Mouse (Mus musculus) forebrain, embryonic 11.5 days (tissue): ENCODE results near the gene Fbxo8. TPM values are rescaled to one million over a fixed set of nuclear protein-coding genes. Genes with fewer than 3 reads are reported as not detected.

Experiments used
- ATAC-seq: fragments of 200-750 bp; cut with Nextera tagmentation; replicated peaks from 2 replicates; pipeline ENCODE4 v1.8.0; 2017; ENCODE audit warnings: moderate TSS enrichment; ENCODE audit not compliant: low FRiP score
- DNase-seq: peaks from one replicate; pipeline ENCODE4 v3.0.0-alpha.2; 2017; ENCODE audit warnings: low spot score
- H3K27ac ChIP-seq: fragments of 300-500 bp; sonication (generic); 2 replicates; pipeline ENCODE4 v1.5.1; 2014; ENCODE audit warnings: low read depth, low read length
- H3K27me3 ChIP-seq: fragments of 300-500 bp; sonication (generic); 2 replicates; pipeline ENCODE4 v1.6.1; 2014; ENCODE audit warnings: mild to moderate bottlenecking, low read length, mixed read lengths; ENCODE audit not compliant: control insufficient read depth, insufficient read depth
- H3K36me3 ChIP-seq: fragments of 300-500 bp; sonication (generic); 2 replicates; pipeline ENCODE4 v1.6.1; 2014; ENCODE audit warnings: mild to moderate bottlenecking, low read length, moderate library complexity, mixed read lengths; ENCODE audit not compliant: control insufficient read depth, insufficient read depth
- H3K4me1 ChIP-seq: fragments of 300-500 bp; sonication (generic); replicated peaks from 2 replicates; pipeline ENCODE4 v1.6.1; 2014; ENCODE audit warnings: low read length, mixed read lengths; ENCODE audit not compliant: control insufficient read depth, insufficient read depth
- H3K4me2 ChIP-seq: fragments of 300-500 bp; sonication (generic); 2 replicates; pipeline ENCODE4 v1.6.1; 2014; ENCODE audit warnings: low read depth, mild to moderate bottlenecking, low read length, moderate library complexity, mixed read lengths; ENCODE audit not compliant: severe bottlenecking
- H3K4me3 ChIP-seq: fragments of 300-500 bp; sonication (generic); 2 replicates; pipeline ENCODE4 v1.5.1; 2014; ENCODE audit warnings: low read depth, low read length
- H3K9ac ChIP-seq: fragments of 300-500 bp; sonication (generic); 2 replicates; pipeline ENCODE4 v1.6.1; 2014; ENCODE audit warnings: low read length
- H3K9me3 ChIP-seq: fragments of 300-500 bp; sonication (generic); 2 replicates; pipeline ENCODE4 v1.6.1; 2016; ENCODE audit warnings: low read length, mixed read lengths; ENCODE audit not compliant: control insufficient read depth
- WGBS: fragments of 180-500 bp; shearing (Covaris S2); extraction: QIAGEN DNeasy Blood & Tissue Kit; methylation state at CpG from one replicate; pipeline ENCODE4 v1.1.7; 2014; 5-methylcytosine and 5-hydroxymethylcytosine counted together
- polyA plus RNA-seq: library from polyadenylated mRNA; unstranded; fragments of >200 nt; fragmentation: Nextera tagmentation; extraction: Ambion mirVana; gene quantifications from 2 replicates; pipeline ENCODE4 v1.2.1, GENCODE M21; 2014

Gene Fbxo8
- polyA plus RNA-seq: 33.3 and 35.9 TPM in 2 replicates

DNA sequence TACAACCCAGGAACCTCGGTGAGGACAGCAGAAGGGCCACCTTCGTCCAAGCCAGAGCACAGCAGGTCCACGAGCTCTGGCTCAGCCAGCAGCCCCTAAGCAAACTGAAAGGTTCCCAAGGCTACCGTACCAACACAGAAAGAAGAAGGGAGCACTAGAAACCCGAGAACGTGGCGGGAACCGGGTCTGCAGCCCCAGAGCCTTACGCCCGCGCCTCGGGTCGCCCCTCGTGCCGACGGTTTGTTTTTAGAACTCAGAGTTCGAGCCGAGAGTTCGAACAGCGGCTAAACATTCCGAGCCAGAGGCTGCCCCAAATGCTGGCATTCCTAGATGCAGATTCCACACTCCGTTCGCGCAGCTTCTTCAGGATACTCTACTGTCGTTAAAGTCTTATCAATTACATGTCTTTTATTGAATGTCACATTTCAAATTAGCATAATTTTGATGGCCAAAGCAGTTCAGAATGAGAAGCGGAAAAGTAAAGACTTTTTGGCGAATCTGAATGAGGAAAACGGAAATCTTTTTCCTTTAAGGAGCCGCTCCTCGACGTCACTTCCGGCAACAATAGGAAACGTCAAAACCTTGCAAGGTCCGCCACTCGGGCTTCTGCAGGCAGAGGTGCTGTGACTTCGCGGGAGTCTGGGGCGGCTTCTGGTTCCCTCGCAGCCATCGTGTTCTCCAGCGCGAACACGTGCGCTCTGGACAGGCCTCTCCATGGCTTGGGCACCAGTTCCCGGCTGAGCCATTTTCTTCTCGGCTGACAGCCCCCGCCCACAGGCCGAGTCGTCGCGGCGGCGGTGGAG is at the start of gene Fbxo8, which contains the start of gene Cep44:
Gene Fbxo8 (plus strand): TSS at position 533 of the 803 bp plus-strand sequence.
Gene Cep44 (minus strand): TSS at position 490 of the 803 bp plus-strand sequence.
- Histone ChIP-seq H3K4me1 (no peaks in the 10 kb centered on the region), H3K9me3 (no peaks in the 10 kb centered on the region), H3K36me3 (no peaks in the 10 kb centered on the region; the same call in 1 of the 2 replicates), H3K27ac (no peak within 1 kb of the TSS), H3K27me3 (no peaks in the 10 kb centered on the region), H3K4me3 (peak within 1 kb of the TSS; percentile 62), H3K4me2 (peak within 1 kb of the TSS; percentile 60), H3K9ac (peak within 1 kb of the TSS; percentile 83)
- ATAC-seq (peak; percentile 94), DNase-seq (peak; percentile 86)
- under 1% methylated on average over 53 of the region's 53 CpGs for WGBS

- no peak for DNase-seq
- no peak overlapping the region for H3K4me3 ChIP-seq
- H3K27me3 ChIP-seq: no peaks in the 10 kb centered on the region
- H3K27ac ChIP-seq: no peak overlapping the region
- H3K9ac ChIP-seq: no peak overlapping the region
- no peaks in the 10 kb centered on the region for H3K4me1 ChIP-seq
- no peaks in the 10 kb centered on the region for H3K9me3 ChIP-seq
- no peak overlapping the region for H3K4me2 ChIP-seq
- no peaks in the 10 kb centered on the region for H3K36me3 ChIP-seq
- ATAC-seq: no peak
These were observed 49.0 kb upstream of the Fbxo8 start for GRCm38 (mm10) chr8:56501911-56502310.

- Histone ChIP-seq H3K9me3 (no peaks in the 10 kb centered on the region), H3K4me1 (no peaks in the 10 kb centered on the region), H3K9ac (no peak overlapping the region), H3K4me3 (no peak overlapping the region), H3K27me3 (no peaks in the 10 kb centered on the region), H3K27ac (no peak overlapping the region), H3K4me2 (no peak overlapping the region), H3K36me3 (no peaks in the 10 kb centered on the region)
- no peak for ATAC-seq
- no peak for DNase-seq
- 79% methylated on average over 3 of the region's 3 CpGs for WGBS
These were observed 42.5 kb upstream of the Fbxo8 start for GRCm38 (mm10) chr8:56508318-56508951.

DNA sequence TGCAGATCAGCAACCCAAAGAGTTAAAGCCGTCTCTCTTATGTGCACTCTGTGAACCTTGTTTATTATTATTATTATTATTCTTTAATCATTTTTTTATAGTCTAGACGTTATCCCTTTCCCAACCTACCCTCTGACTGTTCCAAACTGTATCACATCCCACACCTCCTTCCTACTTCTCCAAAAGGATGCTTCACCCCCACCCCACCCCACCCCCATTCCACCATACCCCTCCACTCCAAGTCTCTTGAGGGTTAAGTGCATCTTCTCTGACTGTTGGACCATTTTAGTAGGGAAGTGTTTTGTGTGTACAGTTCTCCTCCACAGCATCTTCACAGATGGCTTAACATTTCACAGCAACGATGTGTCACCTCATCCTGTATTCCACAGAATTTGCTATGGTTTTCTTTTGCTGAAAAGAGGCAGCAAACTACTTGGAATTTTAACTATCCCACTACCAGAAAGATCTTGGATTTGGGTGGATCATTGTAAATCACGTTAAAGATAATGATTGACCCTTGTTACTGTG is 41.9 kb upstream of the Fbxo8 start:
- Histone ChIP-seq H3K4me2 (no peak overlapping the region), H3K27ac (no peak overlapping the region), H3K4me1 (no peaks in the 10 kb centered on the region), H3K36me3 (no peaks in the 10 kb centered on the region), H3K27me3 (no peaks in the 10 kb centered on the region), H3K9me3 (no peaks in the 10 kb centered on the region), H3K9ac (no peak overlapping the region), H3K4me3 (no peak overlapping the region)
- 81% methylated on average over 4 of the region's 4 CpGs for WGBS
- DNase-seq: no peak
- no peak for ATAC-seq

DNA sequence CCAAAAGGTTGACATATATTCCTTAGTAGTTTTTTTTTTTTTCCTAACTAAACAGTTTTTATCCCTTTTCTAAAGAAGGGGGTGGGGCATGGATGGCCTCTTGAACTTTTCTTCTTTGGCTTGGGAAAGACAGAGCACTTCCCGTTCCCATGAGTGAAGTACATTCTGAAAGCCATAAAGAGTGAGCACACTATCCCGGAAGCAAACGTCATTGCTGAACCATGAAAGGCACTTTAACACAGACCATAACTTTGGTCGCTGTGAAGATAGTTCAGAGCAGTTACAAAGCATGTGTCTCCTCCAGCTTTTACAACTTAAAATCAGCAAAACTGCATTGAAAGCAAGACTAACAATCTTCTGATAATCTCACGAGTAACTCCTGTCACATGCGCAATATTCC is 32.0 kb upstream of the Fbxo8 start:
- H3K9me3 ChIP-seq: no peaks in the 10 kb centered on the region
- ATAC-seq: no peak
- H3K36me3 ChIP-seq: no peaks in the 10 kb centered on the region
- no peaks in the 10 kb centered on the region for H3K27me3 ChIP-seq
- H3K4me1 ChIP-seq: no peaks in the 10 kb centered on the region
- no peak overlapping the region for H3K4me2 ChIP-seq
- no peak overlapping the region for H3K4me3 ChIP-seq
- no peak overlapping the region for H3K9ac ChIP-seq
- no peak overlapping the region for H3K27ac ChIP-seq
- DNase-seq: no peak
- WGBS: 83% methylated on average over 6 of the region's 6 CpGs

DNA sequence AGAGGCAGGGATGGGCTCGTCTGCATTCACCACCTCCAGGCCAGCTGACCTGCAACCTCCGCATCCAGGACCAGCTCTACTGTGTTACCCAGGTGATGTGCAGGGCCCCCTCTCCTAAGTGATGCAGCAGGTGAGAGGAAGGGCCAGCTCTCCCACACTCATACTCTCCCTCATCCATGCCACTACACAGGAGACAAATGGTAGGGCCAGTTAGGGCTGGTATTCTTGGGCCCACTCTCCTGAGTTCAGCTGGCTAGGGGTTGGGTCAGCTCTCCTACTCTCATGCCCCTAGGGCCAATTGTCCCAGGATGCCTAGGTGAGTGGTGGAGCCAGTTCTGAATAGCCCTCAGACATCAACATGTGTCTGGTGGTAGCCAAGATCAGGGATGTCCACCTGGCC is 30.6 kb upstream of the Fbxo8 start:
- Histone ChIP-seq H3K9ac (no peak overlapping the region), H3K4me1 (no peaks in the 10 kb centered on the region), H3K4me2 (no peak overlapping the region), H3K4me3 (no peak overlapping the region), H3K27me3 (no peaks in the 10 kb centered on the region), H3K27ac (no peak overlapping the region), H3K9me3 (no peaks in the 10 kb centered on the region), H3K36me3 (no peaks in the 10 kb centered on the region)
- WGBS: 78% methylated on average over 2 of the region's 2 CpGs
- ATAC-seq (0 out of 2 replicates have a peak, but pooled peaks have one; percentile 15), DNase-seq (no peak)

GRCm38 (mm10) chr8:56521051-56521450 is 29.8 kb upstream of the Fbxo8 start:
- Histone ChIP-seq H3K9me3 (no peaks in the 10 kb centered on the region), H3K27me3 (no peaks in the 10 kb centered on the region), H3K4me2 (no peak overlapping the region), H3K4me1 (no peaks in the 10 kb centered on the region), H3K9ac (no peak overlapping the region), H3K36me3 (no peaks in the 10 kb centered on the region), H3K27ac (no peak overlapping the region), H3K4me3 (no peak overlapping the region)
- WGBS: 83% methylated on average over 4 of the region's 4 CpGs
- no peak for DNase-seq
- ATAC-seq: no peak

DNA sequence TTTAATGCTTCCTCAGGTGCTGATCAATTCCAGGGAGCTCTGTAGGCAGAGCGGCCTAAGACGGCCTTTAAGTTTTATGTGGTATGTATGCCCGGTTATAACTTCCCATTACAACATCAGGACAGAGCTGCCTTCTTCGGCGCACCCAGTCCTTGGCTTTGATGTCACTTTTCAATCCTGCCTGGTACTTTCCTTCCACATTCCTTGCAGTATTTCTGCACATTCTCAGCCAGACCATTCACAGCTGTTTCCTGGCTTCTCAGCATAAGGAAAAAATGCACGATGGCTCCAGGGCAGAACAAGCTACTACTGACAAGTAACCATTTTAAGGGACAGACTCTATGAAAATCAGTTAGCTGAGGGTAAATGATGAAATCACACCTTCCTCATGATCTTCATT is 22.0 kb upstream of the Fbxo8 start:
- Histone ChIP-seq H3K36me3 (no peaks in the 10 kb centered on the region), H3K9me3 (no peaks in the 10 kb centered on the region), H3K27ac (no peak overlapping the region), H3K27me3 (no peaks in the 10 kb centered on the region), H3K4me1 (no peaks in the 10 kb centered on the region), H3K9ac (no peak overlapping the region), H3K4me3 (no peak overlapping the region), H3K4me2 (no peak overlapping the region)
- DNase-seq (no peak), ATAC-seq (no peak)
- 85% methylated on average over 6 of the region's 6 CpGs for WGBS
